Mouse (Mus musculus): ENCODE results near the gene Cytip. TPM values are rescaled to one million over a fixed set of nuclear protein-coding genes. Genes with fewer than 3 reads are reported as not detected.

Cytip gene
- 1 to 10 TPM in 2 of 4 experiments, under 1 TPM in 2; 0.54 to 3.1 (median 0.95) TPM for total RNA-seq (2022)

- DNase-seq (ENCODE audit: low spot score): no peak
Measured at GRCm38 (mm10) chr2:58195346-58195745, at the start of gene Cytip. TSS of gene Cytip (minus strand) at chr2:58195532.

DNA sequence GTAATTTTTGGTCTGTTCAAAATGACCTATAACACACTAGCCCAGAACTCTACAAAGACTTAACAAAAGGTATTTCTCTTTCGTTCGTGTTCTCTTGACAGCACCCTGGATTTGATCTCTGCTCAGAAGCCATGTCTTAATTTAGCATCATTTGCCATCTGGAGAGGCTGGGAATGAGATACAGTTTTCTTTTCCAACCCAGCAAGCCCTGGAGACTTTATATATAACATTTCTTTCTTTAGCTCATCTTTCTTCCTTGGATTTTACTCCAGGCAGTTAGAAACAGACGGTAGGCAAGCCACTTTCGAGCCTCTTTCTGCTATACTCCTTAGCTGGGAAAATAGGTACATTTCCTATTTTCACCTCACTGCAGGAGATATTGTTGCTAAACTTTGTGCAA is 45.3 kb upstream of the Cytip start:
- no peak for DNase-seq (ENCODE audit: low spot score)

GRCm38 (mm10) chr2:58237487-58237886 is 42.2 kb upstream of the Cytip start:
- no peak for DNase-seq (ENCODE audit: low spot score)

DNA sequence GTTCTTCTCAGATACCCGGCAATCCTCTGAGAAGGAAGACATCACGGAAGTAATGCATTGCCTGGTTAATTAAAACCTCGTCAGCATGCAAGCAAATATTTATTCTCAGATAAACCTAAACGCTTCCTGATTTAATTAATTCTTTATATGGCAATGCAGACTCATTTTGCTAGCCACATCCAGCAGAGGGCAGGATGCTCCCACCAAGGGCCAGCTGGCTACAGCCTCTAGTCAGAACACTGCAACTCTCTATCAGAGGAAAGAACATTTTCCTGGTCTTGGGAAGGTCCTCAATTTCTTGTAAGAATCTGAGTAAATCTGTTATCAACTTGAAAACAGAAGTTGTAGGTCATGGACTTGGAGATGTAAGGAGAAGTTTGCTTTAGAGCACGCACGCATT is 4.1 kb upstream of the Cytip start:
- DNase-seq (ENCODE audit: low spot score): peak; percentile 23

- DNase-seq (ENCODE audit: low spot score): no peak
Measured at GRCm38 (mm10) chr2:58196880-58197279, 1.5 kb upstream of the Cytip start.

- DNase-seq (ENCODE audit: low spot score): no peak
Measured at GRCm38 (mm10) chr2:58194422-58195115, 763 bp downstream of the Cytip start.

GRCm38 (mm10) chr2:58192160-58192559 is 3.2 kb downstream of the Cytip start:
- DNase-seq (ENCODE audit: low spot score): no peak

DNA sequence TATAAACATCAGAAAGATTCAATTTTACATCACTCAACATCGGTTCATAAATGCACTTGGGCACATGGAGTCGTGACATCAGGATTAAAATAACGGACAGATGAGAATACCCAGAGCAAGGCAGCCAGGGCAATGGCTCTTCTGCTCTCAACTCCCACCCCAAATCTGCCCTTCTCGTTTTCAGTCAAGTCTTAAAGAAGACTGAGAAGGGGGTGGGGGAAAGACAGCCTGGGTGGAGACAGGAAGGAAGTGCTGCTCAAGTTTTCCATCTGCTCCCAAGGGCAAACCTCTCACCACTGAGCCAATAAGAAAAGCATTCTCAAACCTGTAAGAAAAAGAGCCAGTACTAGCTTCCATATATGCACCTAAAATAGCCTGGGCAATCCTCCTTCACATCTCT is 5.8 kb downstream of the Cytip start:
- no peak for DNase-seq (ENCODE audit: low spot score)

GRCm38 (mm10) chr2:58188903-58189302 is 6.4 kb downstream of the Cytip start:
- no peak for DNase-seq (ENCODE audit: low spot score)

- DNase-seq (ENCODE audit: low spot score): no peak
Measured at GRCm38 (mm10) chr2:58187310-58188051, 7.9 kb downstream of the Cytip start.

DNA sequence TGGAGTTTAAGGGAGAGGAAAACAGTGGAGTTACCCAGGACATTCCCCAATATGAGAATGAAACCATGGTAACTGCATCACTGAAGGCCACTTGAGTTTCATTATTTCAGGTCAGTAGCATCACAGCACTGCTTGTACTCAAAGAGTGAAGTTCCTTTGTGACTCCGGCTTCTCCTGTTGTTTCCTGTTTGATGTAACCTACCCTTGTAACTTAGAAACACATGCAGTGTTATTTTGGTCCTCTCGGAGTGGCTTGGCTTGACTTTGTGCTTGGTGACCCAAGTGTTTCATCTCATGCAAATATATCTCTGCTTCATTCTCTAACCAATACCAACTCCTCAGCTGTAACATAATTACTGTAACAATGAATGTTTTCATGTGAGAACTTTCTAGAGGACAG is 11.1 kb downstream of the Cytip start:
- no peak for DNase-seq (ENCODE audit: low spot score)

DNA sequence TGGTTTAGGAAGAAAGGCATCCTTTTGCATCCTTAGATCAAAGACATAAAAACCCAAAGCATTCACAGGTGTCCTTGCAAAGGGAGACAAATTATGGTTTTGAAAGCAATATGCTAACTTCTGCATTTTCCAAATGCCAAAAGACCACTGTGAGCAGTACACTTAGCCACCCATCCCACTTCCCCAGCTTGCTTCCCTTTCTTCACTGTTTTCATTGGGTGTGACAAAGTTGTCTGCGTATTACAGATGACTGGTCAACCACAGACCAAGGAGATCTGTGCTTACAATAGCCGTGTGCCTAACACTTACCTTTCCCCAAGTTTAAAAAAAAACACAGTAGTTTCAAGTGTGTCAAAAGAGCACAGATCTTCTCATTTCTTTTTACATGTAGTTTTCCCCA is 11.7 kb downstream of the Cytip start:
- DNase-seq (ENCODE audit: low spot score): peak; percentile 11

- no peak for DNase-seq (ENCODE audit: low spot score)
Measured at GRCm38 (mm10) chr2:58180776-58181175, 14.6 kb downstream of the Cytip start.

GRCm38 (mm10) chr2:58179056-58179455 is 16.3 kb downstream of the Cytip start:
- no peak for DNase-seq (ENCODE audit: low spot score)

DNA sequence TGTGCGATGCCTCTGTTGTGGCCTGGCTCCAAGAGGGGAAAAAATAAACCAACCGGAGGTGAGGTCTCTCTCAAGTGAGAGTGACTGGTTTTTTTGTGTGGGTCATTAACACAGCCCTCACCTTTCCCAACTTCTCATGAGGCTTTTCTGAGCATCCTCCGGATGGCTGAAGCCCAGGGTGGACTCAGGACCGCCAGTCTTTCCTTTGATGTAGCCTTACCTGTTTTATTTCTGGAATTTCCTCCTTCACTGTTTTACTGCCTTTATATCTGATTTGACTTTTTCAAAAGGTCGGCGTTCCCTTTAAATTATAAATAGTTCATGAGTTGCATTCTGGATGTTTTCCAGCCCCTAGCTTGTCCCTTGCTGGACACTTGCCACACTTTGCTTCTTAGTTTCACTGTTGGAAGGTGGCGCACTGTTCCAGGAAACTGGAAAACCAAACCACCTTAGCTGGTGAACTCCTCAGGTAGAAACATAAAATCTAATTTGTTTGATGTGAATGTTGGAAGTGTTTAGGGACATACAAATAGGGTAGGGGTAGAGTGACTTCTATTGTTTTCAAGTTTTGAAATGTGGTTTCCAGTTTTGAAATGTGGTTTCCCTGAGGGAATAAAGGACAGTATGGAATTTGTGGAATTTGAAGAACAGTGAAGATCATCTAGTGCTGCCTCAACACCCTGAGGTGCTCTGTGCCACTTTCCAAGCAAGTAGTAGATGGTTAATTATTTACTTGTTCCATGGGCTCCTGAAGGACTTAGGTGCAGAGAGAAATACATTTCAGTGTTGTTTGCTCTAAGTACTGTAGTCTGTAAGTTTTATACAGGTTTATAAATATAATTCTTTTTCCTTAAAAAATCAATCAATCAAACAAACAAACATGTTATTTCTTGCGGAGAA is 19.7 kb downstream of the Cytip start:
- DNase-seq (ENCODE audit: low spot score): peak; percentile 52

DNA sequence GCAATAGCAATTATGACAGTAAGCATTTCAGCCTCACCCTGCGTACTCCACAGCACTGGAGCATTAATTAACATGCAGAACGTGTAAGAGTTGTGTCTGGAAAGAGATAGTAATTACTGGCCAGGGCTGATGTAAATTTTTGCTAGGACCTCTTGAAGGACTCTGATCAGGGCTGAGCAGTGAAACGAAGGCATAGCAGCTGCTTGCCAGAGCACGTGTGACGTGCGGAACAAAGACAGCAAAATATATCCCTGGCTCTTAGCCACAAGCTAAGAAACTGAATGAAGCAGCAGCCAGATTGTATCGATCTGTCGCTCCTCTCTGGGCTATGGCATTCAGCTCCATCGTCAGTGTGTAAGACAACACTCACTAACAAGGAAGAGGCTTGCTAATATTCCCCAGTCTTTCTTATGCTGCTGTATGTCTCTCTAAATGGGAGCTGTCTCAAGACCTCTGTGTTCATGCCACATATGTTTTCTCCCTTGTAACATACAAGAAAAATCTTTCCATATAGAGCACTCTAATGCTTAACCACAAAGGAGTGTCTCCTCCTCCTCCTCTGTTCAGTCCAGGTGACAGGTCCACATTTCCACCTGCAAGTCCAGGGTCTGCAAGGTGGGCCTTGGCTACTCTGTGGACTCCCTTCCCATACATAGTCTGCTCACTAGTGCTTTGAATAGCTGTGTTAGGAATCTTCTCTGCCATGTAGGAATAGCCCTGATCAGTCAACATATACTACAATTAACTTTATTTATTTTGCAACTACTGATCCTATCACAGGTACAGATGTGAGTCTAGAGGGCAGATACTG is 20.7 kb downstream of the Cytip start:
- DNase-seq (ENCODE audit: low spot score): no peak

- no peak for DNase-seq (ENCODE audit: low spot score)
Measured at GRCm38 (mm10) chr2:58172963-58173362, 22.4 kb downstream of the Cytip start.

DNA sequence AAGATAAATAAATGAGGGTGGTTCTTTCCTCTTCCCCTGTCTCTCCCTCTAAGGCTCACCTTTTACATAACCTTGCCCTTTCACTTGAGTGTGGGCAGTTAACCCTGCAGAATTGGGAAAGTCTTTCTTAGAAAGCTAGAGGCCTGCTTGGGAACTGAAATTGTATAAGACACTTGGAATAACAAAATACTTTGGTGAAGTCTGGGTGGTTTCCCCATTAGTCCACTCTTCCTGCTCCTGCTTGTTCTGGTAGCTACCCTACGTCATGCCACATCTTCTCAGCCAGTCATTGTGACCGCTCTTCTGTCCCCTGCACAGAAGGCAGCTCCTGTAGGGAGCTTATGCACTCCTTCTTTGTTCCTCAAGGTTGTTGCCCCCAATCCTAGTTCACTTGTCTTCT is 26.2 kb downstream of the Cytip start:
- DNase-seq (ENCODE audit: low spot score): no peak

GRCm38 (mm10) chr2:58167654-58168053 is 27.7 kb downstream of the Cytip start:
- DNase-seq (ENCODE audit: low spot score): no peak

- DNase-seq (ENCODE audit: low spot score): no peak
Measured at GRCm38 (mm10) chr2:58166764-58167163, 28.6 kb downstream of the Cytip start.

GRCm38 (mm10) chr2:58163457-58164181 is 31.7 kb downstream of the Cytip start:
- no peak for DNase-seq (ENCODE audit: low spot score)

Data from heart, adult 8-10 months (tissue).